Mouse (Mus musculus): ENCODE measurements around the gene Iqck.

Iqck gene

DNA sequence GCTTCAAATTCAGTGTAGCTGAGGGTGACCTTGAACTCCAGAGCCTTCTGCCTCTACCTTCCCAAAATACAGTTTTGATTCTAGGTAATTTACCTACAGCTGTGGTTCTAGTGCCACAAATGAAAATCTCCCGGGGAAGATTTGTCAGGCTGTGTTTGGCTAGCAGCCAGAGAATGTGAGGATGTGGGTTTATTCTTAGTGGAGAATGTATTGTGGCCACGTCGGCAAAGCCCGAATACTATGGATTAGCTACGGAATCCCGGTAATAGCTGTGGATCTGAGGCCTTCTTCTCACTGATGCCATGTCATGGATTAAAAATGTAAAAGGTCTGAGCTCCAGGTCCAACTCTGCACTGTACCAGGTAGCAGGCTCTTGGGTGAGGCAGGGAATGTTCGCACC lies 94.2 kb downstream of the Iqck start:
- WGBS: 47% methylated on average over 7 of the region's 7 CpGs

DNA sequence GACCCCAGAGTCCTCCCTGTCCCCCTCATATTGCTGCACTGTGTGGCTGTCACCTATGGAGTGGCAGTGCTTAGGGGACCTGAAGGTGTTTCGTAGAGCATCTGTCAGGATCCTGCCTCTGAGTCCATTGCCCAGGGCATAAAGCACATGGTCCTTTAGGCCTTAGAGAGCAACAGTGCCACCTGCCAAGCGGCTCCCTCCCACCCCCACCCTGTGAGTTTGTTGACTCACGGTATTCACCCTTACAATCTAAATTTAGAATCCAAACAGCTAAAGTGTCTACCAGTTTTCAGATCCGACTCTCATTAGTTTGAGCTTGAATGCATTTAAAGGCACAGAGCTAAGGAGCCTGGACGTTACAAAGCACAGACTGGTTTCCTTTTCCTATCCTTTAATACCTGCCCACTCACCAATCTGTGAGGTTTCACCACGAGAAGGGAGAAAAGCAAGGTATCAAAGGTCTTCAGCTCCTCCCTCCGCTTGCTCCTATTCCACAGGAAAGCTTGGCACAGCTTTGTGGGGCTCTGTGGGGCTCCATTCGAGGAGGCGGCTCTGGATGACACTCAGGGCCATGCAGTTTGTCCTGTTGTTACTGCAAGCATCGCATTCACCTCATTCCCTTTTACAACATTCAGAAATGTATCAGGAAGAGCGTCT lies 98.2 kb downstream of the Iqck start:
- 60% methylated on average over 11 of the region's 11 CpGs for WGBS

DNA sequence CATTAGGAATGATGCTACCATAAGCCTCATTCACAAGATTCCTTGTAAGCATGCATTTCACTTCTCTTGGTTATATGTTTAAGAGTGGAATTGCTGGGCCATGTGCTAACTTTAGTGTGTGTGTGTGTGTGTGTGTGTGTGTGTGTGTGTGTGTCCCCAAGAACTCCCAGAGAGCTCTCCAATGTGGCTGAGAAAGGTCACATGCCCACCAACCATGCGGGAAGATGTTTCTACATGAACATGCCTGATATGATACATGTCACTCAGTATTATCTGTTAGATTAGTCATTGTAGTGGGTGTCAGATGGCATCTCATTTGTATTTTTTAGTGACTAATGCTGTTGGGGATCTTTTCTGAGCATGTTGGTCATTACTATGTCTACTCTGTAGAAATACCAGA lies 99.4 kb downstream of the Iqck start:
- WGBS: 100% methylated on average over 1 of the region's 1 CpGs

DNA sequence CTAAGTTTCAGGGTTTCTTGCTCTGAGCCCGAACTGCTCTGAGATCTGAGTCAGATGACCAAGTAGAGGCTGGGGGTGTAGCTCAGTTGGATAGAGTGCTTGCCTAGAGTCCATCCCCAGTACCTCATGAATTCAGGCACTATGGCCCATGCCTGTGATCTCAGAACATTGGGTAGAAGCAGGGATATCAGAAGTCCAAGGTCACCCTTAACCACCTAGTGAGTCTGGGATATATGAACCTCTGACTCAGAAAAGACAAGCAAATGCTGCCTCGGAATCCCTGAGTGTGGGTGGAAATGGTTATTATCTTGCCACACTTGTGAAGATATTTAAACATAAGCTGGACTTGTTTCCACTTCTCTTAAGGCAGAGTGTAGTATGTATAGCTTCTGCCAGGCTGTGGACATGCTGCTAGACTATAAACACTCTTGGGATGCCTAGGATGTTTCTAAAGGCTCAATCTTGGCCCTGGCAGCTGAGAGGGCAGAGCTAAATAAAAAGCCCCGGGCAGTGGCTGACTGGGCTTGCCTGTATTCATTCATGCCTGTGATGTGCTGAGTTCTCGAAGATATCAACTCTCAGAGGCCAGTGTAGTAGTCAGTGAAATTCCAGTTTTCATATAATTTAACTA lies 101.2 kb downstream of the Iqck start:
- 63% methylated on average over 4 of the region's 4 CpGs for WGBS

DNA sequence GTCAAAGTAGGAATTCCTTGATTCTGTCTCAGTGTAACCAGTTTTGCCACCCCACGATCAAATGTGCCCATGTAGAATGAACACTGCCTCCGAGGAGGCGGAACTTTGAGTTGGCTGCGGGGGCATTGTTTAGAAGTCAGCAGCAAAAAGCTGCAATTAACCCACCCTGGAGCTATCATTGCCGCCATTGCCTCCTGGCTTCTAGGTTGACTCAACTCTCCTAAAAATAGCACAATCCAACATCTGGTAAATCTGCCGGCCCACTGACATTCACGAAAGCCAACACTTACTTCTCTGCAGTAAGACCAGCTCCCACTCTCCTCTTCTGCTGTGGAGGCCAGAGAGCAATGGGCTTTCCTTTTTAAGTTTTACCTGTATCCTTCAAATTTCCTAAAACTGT lies 103.7 kb downstream of the Iqck start:
- 71% methylated on average over 7 of the region's 7 CpGs for whole genome bisulfite sequencing

DNA sequence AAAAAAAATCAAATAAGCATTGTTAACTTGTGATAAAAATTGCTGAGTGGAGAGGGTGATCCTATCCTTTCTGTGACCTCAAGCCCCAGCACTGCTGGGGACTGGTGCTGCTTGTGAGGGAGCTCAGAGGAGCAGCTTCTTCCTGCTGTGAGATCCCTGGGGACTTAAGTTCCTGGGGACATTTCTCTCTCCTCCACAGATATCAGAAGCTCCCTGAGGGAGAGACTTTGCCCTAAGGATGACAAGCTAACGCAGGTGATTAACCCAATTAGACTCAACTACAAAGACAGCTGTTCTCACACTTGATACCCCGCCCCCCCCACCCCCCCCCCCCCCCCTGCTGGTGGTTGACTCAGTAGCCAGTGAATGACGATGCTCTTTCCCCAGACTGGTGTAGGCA lies 109.2 kb downstream of the Iqck start:
- 17% methylated on average over 3 of the region's 3 CpGs for WGBS

DNA sequence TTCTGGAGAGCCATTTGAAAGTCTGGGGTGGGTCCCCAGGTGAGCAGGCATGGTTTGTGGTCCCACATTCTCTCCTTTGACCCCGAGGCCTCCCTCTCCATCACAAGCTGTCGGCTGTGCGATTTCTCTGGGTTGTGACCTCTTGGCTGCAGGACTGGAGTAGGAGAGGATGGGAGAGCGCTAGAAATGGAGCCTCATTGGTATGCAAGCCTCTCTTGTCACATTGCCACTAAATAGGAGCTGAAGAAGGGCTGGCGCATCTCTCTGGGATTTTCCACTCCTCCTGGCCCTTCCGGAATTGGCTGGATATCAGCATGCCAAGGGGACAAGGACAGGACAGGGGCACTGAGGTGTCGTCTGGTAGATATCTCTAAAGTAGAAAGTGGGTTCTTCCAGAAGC lies 109.6 kb downstream of the Iqck start:
- 34% methylated on average over 7 of the region's 7 CpGs for WGBS

DNA sequence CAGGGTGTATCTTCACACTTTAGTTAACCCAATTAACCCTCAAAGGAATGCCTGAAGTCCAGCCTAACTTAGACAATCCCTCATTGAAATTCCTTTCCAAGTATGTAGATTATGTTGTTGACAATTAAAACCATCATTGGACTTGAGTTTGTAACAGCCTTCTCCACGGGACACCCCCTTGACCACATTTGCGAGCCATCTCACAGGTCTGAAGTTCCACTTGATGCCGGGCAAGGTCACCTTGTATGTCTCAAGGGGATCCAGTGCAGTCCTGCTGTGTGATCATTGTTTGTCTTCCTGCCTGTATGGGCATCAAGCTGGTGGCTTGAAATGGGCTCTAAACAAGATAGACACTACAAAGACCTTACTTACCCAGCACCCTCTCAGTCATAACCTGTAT lies 113.3 kb downstream of the Iqck start:
- 89% methylated on average over 3 of the region's 3 CpGs for WGBS

DNA sequence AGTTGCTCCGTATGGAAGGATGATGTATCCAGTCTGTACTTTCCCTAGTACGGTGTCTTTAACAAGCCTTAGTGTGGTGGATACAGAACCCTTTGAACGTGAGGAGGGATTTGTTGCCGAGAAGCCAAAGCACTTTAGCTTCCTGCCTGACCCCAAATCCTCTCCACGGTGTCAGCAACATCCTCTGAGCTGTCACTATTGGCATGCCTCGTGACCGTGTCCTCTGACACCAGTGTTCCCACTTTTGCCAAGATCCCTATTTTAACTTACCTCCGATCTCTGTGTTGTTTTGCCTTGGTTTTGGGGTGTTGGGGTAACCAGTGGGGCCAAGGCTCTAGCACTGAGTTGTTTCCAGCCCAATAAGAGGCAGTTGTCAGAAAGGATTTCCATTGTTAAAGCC lies 115.9 kb downstream of the Iqck start:
- 74% methylated on average over 8 of the region's 8 CpGs for WGBS

DNA sequence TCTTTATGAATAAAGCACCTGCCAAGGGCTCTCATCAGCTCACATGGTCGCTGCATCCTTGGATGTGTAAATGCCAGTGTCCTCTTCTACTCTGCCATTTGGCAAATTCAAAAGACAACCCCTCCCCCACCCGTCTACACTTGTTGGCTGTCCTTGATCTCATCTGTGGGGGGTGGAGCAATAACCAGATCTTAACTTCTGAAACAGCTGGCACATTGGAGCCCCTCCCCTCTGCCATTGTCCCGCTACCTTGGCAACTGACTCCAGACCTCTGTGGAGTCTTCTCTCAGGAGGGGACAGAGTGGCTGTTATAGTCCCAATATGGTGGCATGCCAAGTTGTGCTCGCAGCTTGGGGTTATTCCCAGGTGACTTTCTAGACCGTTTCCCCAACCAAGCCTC lies 116.8 kb downstream of the Iqck start:
- 62% methylated on average over 5 of the region's 5 CpGs for WGBS

DNA sequence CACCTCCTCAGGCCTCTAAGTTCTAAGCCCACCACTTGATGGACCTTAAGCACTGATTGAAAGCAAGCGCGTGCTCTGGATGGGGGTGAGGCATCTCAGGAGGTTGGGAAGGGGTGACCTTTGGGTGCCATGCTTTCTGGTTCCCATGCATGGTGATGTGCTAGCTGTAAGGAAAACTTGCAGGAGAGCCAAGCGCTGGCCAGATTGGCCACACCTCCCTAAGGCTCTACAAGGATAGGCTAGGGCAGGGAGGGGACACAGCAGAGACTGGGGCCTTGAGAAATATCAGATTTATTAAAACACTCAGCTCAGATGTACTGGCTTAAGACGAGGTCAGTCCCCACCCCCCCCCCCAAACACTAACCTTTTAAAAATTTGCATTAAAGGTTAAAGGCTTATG lies 117.8 kb downstream of the Iqck start:
- WGBS: 91% methylated on average over 4 of the region's 4 CpGs

DNA sequence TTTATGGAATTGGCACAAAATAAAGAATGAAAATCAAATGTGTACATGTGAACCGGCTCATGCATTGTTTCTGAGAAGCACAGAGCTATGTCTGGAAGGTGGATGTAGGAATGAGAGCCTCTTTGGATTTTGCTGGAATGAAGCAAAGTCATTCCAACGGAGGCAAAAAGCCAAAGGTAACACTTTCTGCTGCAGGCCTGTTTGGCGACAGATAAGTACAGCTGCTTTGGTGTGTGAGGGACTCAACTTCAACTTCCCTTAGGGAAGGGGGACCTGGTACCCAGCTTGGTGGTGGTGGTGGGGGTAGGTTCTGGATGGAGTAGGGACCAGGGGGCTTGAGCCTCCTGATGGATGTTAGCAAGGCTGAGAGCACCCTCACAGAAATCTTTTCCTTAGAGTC lies 120.3 kb downstream of the Iqck start:
- WGBS: 54% methylated on average over 3 of the region's 3 CpGs

DNA sequence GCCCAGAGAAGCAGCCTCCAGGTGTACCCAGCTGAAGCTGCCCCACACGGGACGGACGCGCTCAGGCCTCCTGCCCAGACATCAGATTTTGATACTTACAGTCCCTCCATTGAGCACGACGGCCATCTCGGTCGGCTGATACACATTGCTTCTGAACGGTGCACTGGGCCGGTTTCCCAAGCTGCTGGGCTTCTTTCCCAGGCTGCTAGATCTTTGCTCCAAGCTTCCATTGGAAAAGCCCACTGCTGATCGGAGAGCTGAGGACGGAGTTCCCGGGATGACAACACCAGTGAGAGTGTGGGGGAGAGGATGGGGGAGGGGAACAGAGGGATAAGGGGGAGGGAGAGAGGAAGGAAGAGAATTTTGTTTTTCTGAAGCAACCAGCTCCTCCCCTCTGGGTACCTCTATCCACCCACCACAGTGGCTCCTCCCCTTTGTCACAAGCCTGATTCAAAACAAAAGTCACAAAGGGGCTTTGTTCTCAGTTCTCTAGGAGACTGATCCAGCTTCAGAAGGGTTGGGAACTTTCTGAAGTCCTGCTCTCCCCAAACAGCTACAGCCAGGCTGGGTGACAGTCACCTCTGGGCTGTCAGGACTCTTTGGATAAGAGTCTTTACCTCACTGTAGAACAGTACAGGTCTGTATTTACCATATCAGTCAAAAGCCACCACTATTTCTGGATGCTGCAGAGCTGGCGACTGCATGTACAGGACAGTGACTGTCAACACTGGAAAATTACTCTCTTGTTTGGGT lies 121.0 kb downstream of the Iqck start:
- 21% methylated on average over 14 of the region's 14 CpGs for WGBS

DNA sequence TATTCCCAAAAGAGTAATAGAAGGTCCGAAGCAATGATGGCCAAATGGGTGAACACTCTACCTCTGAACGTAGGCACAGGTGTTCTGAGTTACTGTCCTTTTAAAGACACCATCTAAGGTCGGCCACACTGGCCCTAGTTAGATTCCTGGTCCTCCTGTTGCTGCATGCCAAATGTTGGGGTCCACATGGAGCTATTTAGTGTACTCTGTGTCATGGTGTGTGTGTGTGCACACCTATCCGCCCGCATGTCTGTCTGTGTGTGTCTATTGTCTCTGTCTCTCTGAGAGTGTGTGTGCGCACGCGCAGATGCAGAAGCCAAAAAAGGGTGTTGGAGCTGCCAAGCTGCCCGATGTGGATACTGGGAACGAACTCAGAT lies 121.6 kb downstream of the Iqck start:
- 63% methylated on average over 10 of the region's 10 CpGs for WGBS

DNA sequence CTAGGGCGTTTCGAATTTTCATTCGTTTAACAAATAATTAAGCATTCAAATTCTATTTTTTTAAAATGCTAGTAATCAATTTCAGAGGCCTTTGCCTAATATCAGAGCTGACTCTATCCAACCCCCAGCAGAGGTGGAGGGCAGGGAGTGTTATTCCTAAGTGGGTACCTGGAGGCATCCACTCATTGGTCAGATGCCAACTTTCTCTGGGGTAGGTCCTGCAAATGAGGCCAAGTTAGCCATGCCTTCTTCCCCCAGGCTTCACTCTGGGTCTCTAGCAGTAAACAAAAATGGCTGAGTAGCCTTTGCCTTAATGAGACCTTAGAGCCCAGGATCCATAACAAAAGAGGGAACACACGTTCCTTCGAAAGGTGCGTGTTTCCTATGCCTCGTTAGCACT lies 123.6 kb downstream of the Iqck start:
- WGBS: 89% methylated on average over 7 of the region's 7 CpGs

DNA sequence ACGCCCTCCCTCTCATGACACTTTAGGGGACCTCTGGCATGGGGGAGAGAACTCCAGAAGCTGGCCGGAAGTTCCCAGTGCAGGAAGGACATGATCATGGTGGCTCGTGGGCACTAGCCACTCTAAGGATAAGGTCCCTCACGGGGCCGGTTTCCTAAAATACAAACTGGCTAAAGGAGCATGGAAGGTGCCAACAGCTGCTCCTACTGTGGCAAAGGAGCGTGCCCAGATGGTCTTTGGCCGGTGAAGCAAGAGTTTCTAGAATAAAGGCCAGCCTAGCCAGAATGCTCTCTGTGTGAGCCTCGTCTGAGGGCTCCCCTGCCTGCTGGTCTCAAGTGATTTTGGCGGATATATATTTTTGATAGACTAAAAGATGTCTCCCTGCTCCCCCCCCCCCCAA lies 124.2 kb downstream of the Iqck start:
- 77% methylated on average over 9 of the region's 9 CpGs for WGBS

DNA sequence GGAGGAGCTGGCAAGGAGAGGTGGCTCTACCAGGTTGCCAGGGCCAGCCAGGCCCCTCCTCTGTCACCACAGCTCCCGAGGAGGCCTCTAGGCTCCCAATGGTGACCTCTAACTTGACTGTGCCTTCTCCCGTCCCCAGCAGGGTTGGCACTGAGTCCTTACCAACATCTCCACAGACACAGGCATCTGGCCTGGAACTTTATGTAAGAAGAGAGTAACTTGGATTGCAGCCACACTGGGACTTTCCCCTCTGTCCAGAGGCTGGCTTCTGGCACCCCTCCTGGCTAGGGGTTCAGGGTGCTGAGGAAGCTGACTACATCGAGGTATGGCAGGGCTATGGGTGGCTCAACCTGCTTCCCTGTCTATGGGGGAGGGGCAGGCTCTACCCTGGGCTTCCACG lies 125.8 kb downstream of the Iqck start:
- WGBS: 58% methylated on average over 4 of the region's 4 CpGs

DNA sequence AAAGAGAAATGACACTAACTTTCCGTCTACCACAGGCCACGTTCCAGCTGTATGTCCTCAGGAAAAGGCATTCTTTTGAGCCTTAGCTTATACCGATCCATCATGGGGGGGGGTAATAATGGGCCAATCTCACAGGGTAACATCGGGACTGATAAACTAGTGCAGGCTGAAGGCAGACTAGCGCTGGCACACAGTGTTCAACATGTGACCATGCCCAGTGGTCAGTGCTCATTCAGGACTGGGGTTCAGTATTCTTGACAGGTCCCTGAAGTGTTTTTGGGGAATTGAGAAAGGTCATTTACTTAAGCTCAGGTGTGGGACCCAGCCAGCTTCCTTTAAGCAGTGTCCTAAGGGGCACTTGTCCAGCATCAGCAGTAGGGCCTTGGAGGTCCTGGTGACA lies 126.3 kb downstream of the Iqck start:
- WGBS: 80% methylated on average over 5 of the region's 5 CpGs

DNA sequence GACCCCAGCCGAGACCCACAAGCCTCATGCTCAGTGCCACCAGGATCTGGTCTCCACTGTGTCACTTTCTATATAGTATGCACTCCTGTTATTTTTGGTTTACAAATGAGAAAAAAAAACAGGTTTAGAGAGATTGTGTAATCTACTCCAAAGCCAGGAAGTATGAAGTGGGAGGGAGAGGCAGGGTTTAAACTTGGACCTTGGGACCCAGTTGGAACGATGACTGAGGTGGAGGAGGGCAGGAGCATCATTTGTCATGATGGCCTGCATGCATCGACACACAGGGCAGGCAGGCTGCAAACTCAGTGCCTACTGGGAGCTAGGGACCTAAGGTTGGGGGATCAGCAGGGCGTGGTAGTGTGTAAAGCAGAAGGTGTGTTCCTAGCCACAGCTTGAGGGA lies 127.0 kb downstream of the Iqck start:
- 77% methylated on average over 4 of the region's 4 CpGs for WGBS

DNA sequence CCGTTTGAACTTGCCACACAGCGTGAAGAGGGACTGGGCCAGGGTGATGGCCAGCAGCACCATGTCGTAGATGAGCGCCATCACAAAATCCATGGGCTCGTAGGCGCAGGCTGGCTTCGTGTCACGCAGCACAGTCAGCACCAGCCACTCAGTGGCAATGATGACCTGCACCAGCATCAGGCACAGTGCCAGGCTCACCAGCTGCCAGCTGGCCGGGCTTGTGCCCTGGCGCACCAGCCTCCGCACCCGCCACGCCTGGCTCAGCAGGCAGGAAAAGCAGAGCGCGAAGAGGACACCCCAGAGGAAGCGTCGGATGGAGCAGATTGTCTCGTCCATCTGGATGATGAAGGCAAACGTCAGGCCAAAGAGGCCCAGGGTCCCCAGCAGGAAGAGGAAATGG lies 128.4 kb downstream of the Iqck start:
- 61% methylated on average over 19 of the region's 19 CpGs for WGBS

DNA sequence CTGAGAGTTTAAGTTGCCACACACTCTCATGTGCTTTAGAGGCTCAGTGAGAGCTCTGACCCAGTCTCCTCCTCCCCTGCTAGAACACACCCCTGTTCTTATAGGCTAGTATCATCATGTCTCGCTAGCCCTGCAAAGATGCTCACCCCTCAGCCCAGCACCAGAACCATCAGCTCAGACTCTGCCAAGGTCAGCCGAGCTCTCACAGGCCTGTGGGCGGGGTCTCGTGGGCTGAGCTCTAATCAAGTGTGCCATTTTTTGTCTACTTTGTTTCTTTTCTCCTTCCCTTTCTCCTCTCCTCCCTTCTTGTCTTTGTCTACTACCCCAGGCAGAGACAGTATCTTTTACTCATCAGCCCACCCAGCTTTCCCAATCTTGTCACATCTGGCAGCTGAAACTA lies 130.2 kb downstream of the Iqck start:
- WGBS: 80% methylated on average over 4 of the region's 4 CpGs

DNA sequence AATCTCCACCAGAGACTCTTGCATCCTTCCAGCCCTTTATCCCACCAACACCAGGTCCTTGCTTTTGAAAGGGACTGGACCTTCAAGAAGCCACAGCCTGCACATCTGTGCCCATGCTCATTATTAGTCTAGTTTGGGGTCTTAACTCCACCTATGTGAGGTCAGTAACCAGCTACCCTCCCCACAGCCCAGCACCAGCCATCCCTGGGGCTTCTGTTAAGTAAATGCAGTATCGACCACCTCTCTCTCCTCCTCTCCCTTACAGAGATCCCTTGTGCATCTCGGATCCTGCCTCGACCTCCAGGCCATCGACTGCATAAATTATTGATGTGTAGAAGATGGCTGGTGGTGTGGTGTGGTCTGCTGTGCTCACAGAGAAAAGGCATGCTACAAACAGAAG lies 130.8 kb downstream of the Iqck start:
- 91% methylated on average over 4 of the region's 4 CpGs for WGBS

DNA sequence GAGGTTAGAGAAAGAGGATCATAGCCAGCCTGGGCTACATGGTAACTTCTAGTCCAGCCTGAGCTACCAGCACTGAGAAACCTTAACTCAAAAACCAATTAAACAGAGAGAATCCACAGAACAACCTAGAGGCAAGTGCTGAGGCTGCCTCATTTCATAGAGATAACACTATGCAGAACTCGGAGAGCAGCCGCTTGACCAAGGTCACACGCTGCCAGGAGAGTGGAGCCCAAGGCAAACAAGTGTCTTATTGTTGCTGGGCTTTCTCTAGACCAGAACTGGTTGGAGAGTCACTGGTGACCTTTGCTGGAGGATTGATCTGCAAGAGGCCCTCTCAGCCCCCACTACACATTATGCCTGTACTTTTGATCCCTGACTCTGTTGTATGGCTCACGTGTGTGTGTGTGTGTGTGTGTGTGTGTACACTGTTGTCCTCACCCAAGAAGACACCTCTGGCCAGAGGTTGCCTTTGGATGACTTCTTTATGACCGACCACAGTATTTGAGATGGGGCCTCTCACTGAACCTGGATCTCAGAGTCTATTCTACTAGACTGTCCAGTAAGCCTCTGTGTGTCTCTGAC lies 133.8 kb downstream of the Iqck start:
- 87% methylated on average over 5 of the region's 5 CpGs for WGBS
